Mouse (Mus musculus) liver, postnatal 0 days (tissue): ENCODE results near the gene Gja5.

ENCODE experiments used
- CTCF ChIP-seq: sonication (generic); IDR thresholded peaks from 2 replicates; pipeline ENCODE4 v1.5.1; 2016; ENCODE audit warnings: antibody characterized with exemption, low read depth
- EP300 ChIP-seq: IDR thresholded peaks from 2 replicates; pipeline ENCODE4 v1.6.1; 2016; ENCODE audit warnings: antibody characterized with exemption, low read depth, mild to moderate bottlenecking

GRCm38 (mm10) chr3:97100784-97101641 is 196.5 kb downstream of the Gja5 start:
- TF ChIP-seq EP300 (no peak), CTCF (no peak)
